Mouse (Mus musculus) heart, postnatal 36 days (tissue): ENCODE measurements at regions not wholly inside any gene's neighbourhood (a gene's known extent, or its start where the extent isn't known, plus 50 kb on each side); places are given as distances from the start of the nearest gene placed in this dataset.

ENCODE experiments used
- DNase-seq, 2 experiments: peaks; one replicate each; pipeline ENCODE4 v3.0.0; 2021 to 2022
- intact Hi-C: fragments of 180-260 bp; cut with DNase I; formaldehyde crosslinking; loops from one replicate; pipeline ENCODE4 v1.15.1; 2025

GRCm38 (mm10) chr16:93418246-93418645 lies 185.6 kb downstream of the Setd4 start:
- no peak for DNase-seq
- intact Hi-C loops = no loop called here

- no peak for DNase-seq
- intact Hi-C loops = no loop called here
Measured at GRCm38 (mm10) chr16:93417831-93418230, 186.0 kb downstream of the Setd4 start.

- intact Hi-C loops = no loop called here
- no peak for DNase-seq
Measured at GRCm38 (mm10) chr16:93392024-93392675, 211.7 kb downstream of the Setd4 start.

- no peak for DNase-seq
- intact Hi-C loops = no loop called here
Measured at GRCm38 (mm10) chr16:93387578-93388116, 216.2 kb downstream of the Setd4 start.

GRCm38 (mm10) chr16:93384039-93384537 lies 219.8 kb downstream of the Setd4 start:
- no peak for DNase-seq
- intact Hi-C loops = no loop called here

GRCm38 (mm10) chr16:93382945-93383344 lies 220.9 kb downstream of the Setd4 start:
- DNase-seq = no peak
- intact Hi-C loops = no loop called here

GRCm38 (mm10) chr16:93380717-93381671 lies 222.9 kb downstream of the Setd4 start:
- no peak for DNase-seq
- intact Hi-C loops = no loop called here

GRCm38 (mm10) chr16:93380117-93380516 lies 223.7 kb downstream of the Setd4 start:
- DNase-seq = no peak
- intact Hi-C loops = no loop called here

GRCm38 (mm10) chr16:93379611-93380010 lies 224.3 kb downstream of the Setd4 start:
- no peak for DNase-seq
- intact Hi-C loops = no loop called here

- DNase-seq = peak; percentile 5 to 9
- intact Hi-C loops = no loop called here
Measured at GRCm38 (mm10) chr16:93374669-93375068, 229.2 kb downstream of the Setd4 start.

- DNase-seq = no peak
- intact Hi-C loops = no loop called here
Measured at GRCm38 (mm10) chr16:93369766-93370146, 234.1 kb downstream of the Setd4 start.

- intact Hi-C loops = no loop called here
- no peak for DNase-seq
Measured at GRCm38 (mm10) chr16:93368824-93369765, 234.8 kb downstream of the Setd4 start.

GRCm38 (mm10) chr16:93367995-93368394 lies 235.9 kb downstream of the Setd4 start:
- intact Hi-C loops = no loop called here
- no peak for DNase-seq

- DNase-seq = no peak
- intact Hi-C loops = no loop called here
Measured at GRCm38 (mm10) chr16:93367246-93367805, 236.5 kb downstream of the Setd4 start.

GRCm38 (mm10) chr16:93366383-93366941 lies 237.4 kb downstream of the Setd4 start:
- DNase-seq = no peak
- intact Hi-C loops = no loop called here

GRCm38 (mm10) chr16:93365236-93365951 lies 238.5 kb downstream of the Setd4 start:
- intact Hi-C loops = no loop called here

GRCm38 (mm10) chr16:93359772-93360171 lies 244.1 kb downstream of the Setd4 start:
- intact Hi-C loops = no loop called here
- no peak for DNase-seq

More at GRCm38 (mm10) chr16:93365236-93365951, 238.5 kb downstream of the Setd4 start:
- DNase-seq = no peak

GRCm38 (mm10) chr16:93358613-93359012 lies 245.2 kb downstream of the Setd4 start:
- no peak for DNase-seq
- intact Hi-C loops = no loop called here

GRCm38 (mm10) chr16:93358166-93358565 lies 245.7 kb downstream of the Setd4 start:
- no peak for DNase-seq
- intact Hi-C loops = no loop called here
